In the genomic region with DNA sequence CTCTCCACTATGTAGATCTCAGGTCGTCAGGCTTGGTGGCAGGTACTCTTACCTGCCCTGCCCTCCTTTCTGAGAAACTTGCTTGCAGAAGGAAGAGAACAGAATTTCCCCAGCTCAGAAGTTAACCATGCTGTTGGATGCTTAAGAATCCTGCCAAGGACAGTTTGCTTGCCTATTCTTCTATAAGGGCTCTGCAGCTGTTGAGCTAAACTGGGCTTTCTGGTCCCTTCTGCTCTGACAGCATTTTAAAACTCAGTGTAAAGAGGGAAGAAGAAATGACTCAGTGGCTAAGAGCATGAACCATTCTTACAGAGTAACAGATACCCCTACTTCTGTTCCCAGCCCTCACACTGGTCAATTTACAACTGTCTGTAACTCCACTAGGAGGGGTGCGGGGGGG, we compare ENCODE assay signal across 24 mouse cellular contexts. TPM values are rescaled to one million over a fixed set of nuclear protein-coding genes. Genes with fewer than 3 reads are reported as not detected.
A peak's percentile ranks its signal among the peaks of the same experiment; 100 is the strongest.
DNase-seq lines count a peak whose midpoint lies in the region; TF ChIP-seq lines count a peak whose summit lies in the region.
"Had no signal": no experiment of that assay in that cellular context is flagged by ENCODE, and none has a peak within 500 bp of the region (broad histone marks: within the 10 kb centered on the region; RNA-seq: fewer than 3 reads in every experiment).

No protein-coding gene starts in this region.

- 91% methylated on average over 2 of the region's 2 CpGs for WGBS in thymus, adult 2 months

- intact Hi-C loops in left cerebral cortex, postnatal 14 days (cut with DNase I) = no loop called here
- intact Hi-C loops in left cerebral cortex, adult 2 months (cut with DNase I) = no loop called here

- no peak for TF ChIP-seq CTCF in left cerebral cortex, adult 2 months (IDR thresholded peaks at IDR 0.05)
- TF ChIP-seq CTCF in thymus, adult 2 months (IDR thresholded peaks at IDR 0.05; ENCODE audit: borderline replicate concordance, control insufficient read depth, extremely low read depth, insufficient read depth, low read length, poor library complexity) = no peak

- no peaks in the 10 kb centered on the region for H3K4me1 ChIP-seq in thymus, adult 2 months (replicated peaks; ENCODE audit: control insufficient read depth, insufficient read depth, low read length)
- H3K4me1 ChIP-seq: embryonic facial prominence, embryonic 10.5 days; heart, embryonic 13.5 days; hindbrain, embryonic 15.5 days had no signal

- no peak for TF ChIP-seq POLR2A in thymus, adult 2 months (IDR thresholded peaks at IDR 0.05; ENCODE audit: control insufficient read depth, extremely low read depth, insufficient read depth, low read length, poor library complexity)

- DNase-seq in frontal cortex, adult 2 months (ENCODE audit: extremely low spot score in 1 of 2, low spot score in 1 of 2) = peak; percentile 33 to 62
- DNase-seq in frontal cortex, postnatal 10 days (ENCODE audit: low spot score in 2 of 2) = no peak
- DNase-seq in left cerebral cortex, postnatal 14 days (ENCODE audit: low spot score in 2 of 2) = peak; percentile 31 to 63
- DNase-seq in left cerebral cortex, adult 2 months (ENCODE audit: extremely low spot score in 1 of 2, low spot score in 2 of 2) = no peak
- DNase-seq in right cerebral cortex, postnatal 25 days = peak; percentile 32
- DNase-seq in right cerebral cortex, adult 2 months (ENCODE audit: low spot score in 2 of 2) = no peak
- DNase-seq in thymus, adult 2 months = no peak
- DNase-seq: adrenal gland, postnatal 25 days; cerebellum, adult 2 months; cerebellum, postnatal 10 days; gastrocnemius, postnatal 36 days; heart, postnatal 36 days had no signal

- H3K27me3 ChIP-seq in thymus, adult 2 months (ENCODE audit: control insufficient read depth, insufficient read depth, low read length) = no peaks in the 10 kb centered on the region
- H3K27me3 ChIP-seq: CH12.LX; heart, embryonic 13.5 days; hindbrain, embryonic 15.5 days had no signal

- H3K4me3 ChIP-seq in left cerebral cortex, adult 2 months = no peak overlapping the region
- no peak overlapping the region for H3K4me3 ChIP-seq in thymus, adult 2 months (ENCODE audit: control insufficient read depth, insufficient read depth, low read length)
- H3K4me3 ChIP-seq: embryonic facial prominence, embryonic 10.5 days; heart, embryonic 13.5 days; hindbrain, embryonic 15.5 days had no signal

- no peaks in the 10 kb centered on the region for H3K36me3 ChIP-seq in thymus, adult 2 months (ENCODE audit: control insufficient read depth, insufficient read depth, low read length)
- H3K36me3 ChIP-seq: embryonic facial prominence, embryonic 10.5 days; heart, embryonic 13.5 days; hindbrain, embryonic 15.5 days had no signal

- no peak overlapping the region; the same call in 1 of the 2 replicates for H3K27ac ChIP-seq in left cerebral cortex, adult 2 months
- H3K27ac ChIP-seq in thymus, adult 2 months (ENCODE audit: control insufficient read depth, insufficient read depth, low read length) = no peak overlapping the region
- H3K27ac ChIP-seq: embryonic facial prominence, embryonic 10.5 days; heart, embryonic 13.5 days; hindbrain, embryonic 15.5 days had no signal

RNA-seq across cellular contexts. Expression of a gene that starts 41.0 kb away (rescaled TPM):
- 3.1 and 3.4 TPM in 2 replicates for polyA plus RNA-seq in frontal cortex, adult 2 months (2012; rRNA removed)
- 1 to 10 TPM; 3.3 to 3.4 TPM for total RNA-seq in left cerebral cortex, postnatal 14 days (2021)
- 1 to 10 TPM; 3.4 to 3.9 TPM for total RNA-seq in left cerebral cortex, adult 2 months (2021)
- polyA plus RNA-seq in thymus, adult 2 months (2012; rRNA removed) = 0.57 and 0.93 TPM in 2 replicates

RNA-seq across cellular contexts. Expression of a gene that starts 41.2 kb away (rescaled TPM):
- polyA plus RNA-seq in frontal cortex, adult 2 months (2012; rRNA removed) = 2,150 and 2,715 TPM in 2 replicates
- total RNA-seq in left cerebral cortex, postnatal 14 days (2021) = 1,000 to 10,000 TPM; 1,316 to 1,477 TPM
- total RNA-seq in left cerebral cortex, adult 2 months (2021) = 1,000 to 10,000 TPM; 1,896 to 2,040 TPM
- 153 and 200 TPM in 2 replicates for polyA plus RNA-seq in thymus, adult 2 months (2012; rRNA removed)

RNA-seq across cellular contexts. Expression of a gene that starts 49.4 kb away (rescaled TPM):
- polyA plus RNA-seq in frontal cortex, adult 2 months (2012; rRNA removed) = 0.06 TPM in 1 of 2 replicates, not detected in the other
- total RNA-seq in left cerebral cortex, postnatal 14 days (2021) = not detected
- total RNA-seq in left cerebral cortex, adult 2 months (2021) = not detected
- polyA plus RNA-seq in thymus, adult 2 months (2012; rRNA removed) = not detected in 2 replicates
- total RNA-seq: adrenal gland, adult 18-20 months; adrenal gland, postnatal 25 days; CH12.LX; gastrocnemius, adult 8-10 months; gastrocnemius, postnatal 36 days; heart, adult 8-10 months; heart, postnatal 36 days had no signal
- polyA plus RNA-seq: cerebellum, adult 2 months; embryonic facial prominence, embryonic 10.5 days; embryonic facial prominence, embryonic 14.5 days; forebrain, embryonic 14.5 days; heart, embryonic 13.5 days; heart, postnatal 0 days; hindbrain, embryonic 11.5 days; hindbrain, embryonic 15.5 days; Patski had no signal

Comparison
In these comparisons a context has a peak if more than half of its experiments do, and no peak if none do; other contexts are left out.
1. DNase-seq: peak in frontal cortex, adult 2 months (2 of 2), left cerebral cortex, postnatal 14 days (2 of 2) and right cerebral cortex, postnatal 25 days (single experiment); none in frontal cortex, postnatal 10 days (0 of 2), left cerebral cortex, adult 2 months (0 of 2), right cerebral cortex, adult 2 months (0 of 2) and thymus, adult 2 months (single experiment).